Mouse (Mus musculus) liver, embryonic 14.5 days (tissue): ENCODE results near the gene Cabp2.

Source experiments
- CTCF ChIP-seq: IDR thresholded peaks from 2 replicates; pipeline ENCODE4 v1.5.1; 2016; ENCODE audit warnings: antibody characterized with exemption, low read depth, control low read depth
- EP300 ChIP-seq: IDR thresholded peaks from 2 replicates; pipeline ENCODE4 v1.6.1; 2016; ENCODE audit warnings: antibody characterized with exemption, low read depth

DNA sequence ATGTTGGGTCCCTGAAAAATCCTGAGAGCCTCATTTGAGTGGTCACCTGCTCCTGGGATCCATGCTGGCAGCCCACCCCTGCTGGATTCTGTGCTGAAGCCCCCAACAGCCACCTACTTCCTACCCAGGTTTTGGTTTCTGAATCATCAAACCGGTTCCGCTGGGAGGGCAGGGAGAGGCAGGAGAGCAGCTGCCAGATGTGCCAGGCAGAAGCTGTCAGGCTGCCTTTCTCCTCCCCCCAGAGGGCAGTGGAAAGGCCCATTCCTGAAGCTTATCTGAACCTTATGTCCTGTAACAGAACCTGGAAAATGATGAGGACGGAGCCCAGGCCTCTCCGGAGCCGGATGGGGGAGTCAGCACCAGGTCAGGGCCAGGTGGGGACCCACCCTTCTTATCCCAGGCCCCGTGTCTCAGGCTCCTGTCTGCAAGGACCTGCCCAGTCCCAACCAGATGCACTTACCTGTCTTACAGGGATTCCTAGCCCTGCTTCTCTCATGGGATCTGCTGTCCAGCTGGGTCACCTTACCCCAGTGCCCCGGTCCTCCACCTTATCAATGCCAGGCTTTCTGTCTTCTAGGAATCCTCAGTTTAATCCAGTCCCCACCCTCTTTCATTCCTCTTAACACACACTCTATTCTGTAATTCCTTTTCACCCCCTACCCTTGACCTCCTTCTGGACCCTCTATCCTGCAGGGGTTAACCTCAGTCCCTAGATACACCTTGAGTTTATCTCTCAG lies 45.5 kb downstream of the Cabp2 start:
- TF ChIP-seq CTCF = 0 out of 2 replicates have a peak, but pooled peaks have one; percentile 5
- no peak for TF ChIP-seq EP300
